Mouse (Mus musculus) heart, embryonic 16.5 days (tissue): ENCODE measurements at regions not wholly inside any gene's neighbourhood (a gene's known extent, or its start where the extent isn't known, plus 50 kb on each side); places are given as distances from the start of the nearest gene placed in this dataset.

Experiments
- ATAC-seq: fragments of 200-750 bp; cut with Nextera tagmentation; replicated peaks from 2 replicates; pipeline ENCODE4 v1.8.0; 2017; ENCODE audit warnings: moderate number of reproducible peaks; ENCODE audit not compliant: insufficient read depth, low FRiP score; ENCODE audit errors: extremely low read depth
- H3K27ac ChIP-seq: fragments of 300-500 bp; sonication (generic); 2 replicates; pipeline ENCODE4 v1.5.1; 2014; ENCODE audit warnings: mild to moderate bottlenecking, low read length, control low read depth, moderate library complexity
- H3K27me3 ChIP-seq: fragments of 300-500 bp; sonication (generic); 2 replicates; pipeline ENCODE4 v1.6.1; 2014; ENCODE audit warnings: low read length, mixed read lengths; ENCODE audit not compliant: control insufficient read depth, insufficient read depth
- H3K36me3 ChIP-seq: fragments of 300-500 bp; sonication (generic); 2 replicates; pipeline ENCODE4 v1.6.1; 2014; ENCODE audit not compliant: control insufficient read depth, insufficient read depth
- H3K4me1 ChIP-seq: fragments of 300-500 bp; sonication (generic); 2 replicates; pipeline ENCODE4 v1.6.1; 2014; ENCODE audit warnings: low read length, mixed read lengths; ENCODE audit not compliant: control insufficient read depth, insufficient read depth
- H3K4me2 ChIP-seq: fragments of 300-500 bp; sonication (generic); 2 replicates; pipeline ENCODE4 v1.6.1; 2014; ENCODE audit warnings: low read depth, mild to moderate bottlenecking, control low read depth, low read length
- H3K4me3 ChIP-seq: fragments of 300-500 bp; sonication (generic); 2 replicates; pipeline ENCODE4 v1.5.1; 2014; ENCODE audit warnings: mild to moderate bottlenecking, control low read depth, low read length
- H3K9ac ChIP-seq: fragments of 300-500 bp; sonication (generic); 2 replicates; pipeline ENCODE4 v1.6.1; 2014; ENCODE audit warnings: low read length, control low read depth
- H3K9me3 ChIP-seq: fragments of 300-500 bp; sonication (generic); replicated peaks from 2 replicates; pipeline ENCODE4 v1.6.1; 2016; ENCODE audit warnings: low read length; ENCODE audit not compliant: control insufficient read depth
- WGBS: fragments of 180-500 bp; shearing (Covaris S2); extraction: QIAGEN DNeasy Blood & Tissue Kit; methylation state at CpG from one replicate; pipeline ENCODE4 v1.1.7; 2014; 5-methylcytosine and 5-hydroxymethylcytosine counted together

- H3K4me3 ChIP-seq: no peak overlapping the region
- no peaks in the 10 kb centered on the region for H3K9me3 ChIP-seq
- peaks cover 2% of the 10 kb centered on the region; the same call in 1 of the 2 replicates for H3K4me1 ChIP-seq
- no peak for ATAC-seq
- peaks cover 5% of the 10 kb centered on the region for H3K27me3 ChIP-seq
- WGBS: 41% methylated on average over 9 of the region's 9 CpGs
- H3K9ac ChIP-seq: no peak overlapping the region
- no peaks in the 10 kb centered on the region for H3K36me3 ChIP-seq
- no peak overlapping the region for H3K27ac ChIP-seq
- no peak overlapping the region for H3K4me2 ChIP-seq
These were observed 228.7 kb downstream of the Bcor start for GRCm38 (mm10) chrX:11931432-11931831.

GRCm38 (mm10) chrX:11935337-11935736, 224.8 kb downstream of the Bcor start:
- Histone ChIP-seq H3K4me3 (no peak overlapping the region), H3K4me2 (no peak overlapping the region), H3K4me1 (peaks cover 2% of the 10 kb centered on the region; the same call in 1 of the 2 replicates), H3K27ac (no peak overlapping the region), H3K36me3 (no peaks in the 10 kb centered on the region), H3K27me3 (no peaks in the 10 kb centered on the region; the same call in 1 of the 2 replicates), H3K9ac (no peak overlapping the region), H3K9me3 (peaks cover 4% of the 10 kb centered on the region; the same call in 1 of the 2 replicates)
- no peak for ATAC-seq
- WGBS: 34% methylated on average over 5 of the region's 5 CpGs

GRCm38 (mm10) chrX:11940246-11940645, 219.9 kb downstream of the Bcor start:
- Histone ChIP-seq H3K9ac (no peak overlapping the region), H3K27ac (no peak overlapping the region), H3K4me2 (no peak overlapping the region), H3K4me1 (peaks cover 8% of the 10 kb centered on the region; the same call in 1 of the 2 replicates), H3K4me3 (no peak overlapping the region), H3K27me3 (peaks cover 4% of the 10 kb centered on the region), H3K36me3 (no peaks in the 10 kb centered on the region), H3K9me3 (peaks cover 4% of the 10 kb centered on the region; the same call in 1 of the 2 replicates)
- WGBS: 86% methylated on average over 2 of the region's 2 CpGs
- no peak for ATAC-seq

- WGBS: 26% methylated on average over 10 of the region's 10 CpGs
- Histone ChIP-seq H3K27me3 (peaks cover 9% of the 10 kb centered on the region; the same call in 1 of the 2 replicates), H3K9me3 (no peaks in the 10 kb centered on the region), H3K9ac (no peak overlapping the region), H3K4me3 (no peak overlapping the region), H3K4me2 (no peak overlapping the region), H3K27ac (no peak overlapping the region), H3K36me3 (no peaks in the 10 kb centered on the region), H3K4me1 (peaks cover 6% of the 10 kb centered on the region; the same call in 1 of the 2 replicates)
- ATAC-seq: peak; percentile 69
These were observed 216.8 kb downstream of the Bcor start for GRCm38 (mm10) chrX:11943367-11943766.

GRCm38 (mm10) chrX:11944574-11944973, 215.6 kb downstream of the Bcor start:
- Histone ChIP-seq H3K27me3 (peaks cover 9% of the 10 kb centered on the region; the same call in 1 of the 2 replicates), H3K4me2 (no peak overlapping the region), H3K9ac (no peak overlapping the region), H3K4me3 (no peak overlapping the region), H3K36me3 (no peaks in the 10 kb centered on the region), H3K4me1 (peaks cover 6% of the 10 kb centered on the region; the same call in 1 of the 2 replicates), H3K9me3 (no peaks in the 10 kb centered on the region), H3K27ac (no peak overlapping the region)
- WGBS: 51% methylated on average over 6 of the region's 6 CpGs
- ATAC-seq: no peak

- WGBS: 68% methylated on average over 1 of the region's 1 CpGs
- Histone ChIP-seq H3K4me3 (no peak overlapping the region), H3K27me3 (peaks cover 9% of the 10 kb centered on the region; the same call in 1 of the 2 replicates), H3K4me1 (peaks cover 6% of the 10 kb centered on the region; the same call in 1 of the 2 replicates), H3K4me2 (no peak overlapping the region), H3K27ac (no peak overlapping the region), H3K36me3 (no peaks in the 10 kb centered on the region), H3K9ac (no peak overlapping the region), H3K9me3 (no peaks in the 10 kb centered on the region)
- ATAC-seq: no peak
These were observed 214.9 kb downstream of the Bcor start for GRCm38 (mm10) chrX:11945280-11945679.

GRCm38 (mm10) chrX:11952193-11952592, 208.0 kb downstream of the Bcor start:
- no peak overlapping the region for H3K9ac ChIP-seq
- WGBS: 35% methylated on average over 2 of the region's 2 CpGs
- ATAC-seq: peak; percentile 28; the same call in 1 of the 2 replicates
- H3K27ac ChIP-seq: no peak overlapping the region
- H3K4me1 ChIP-seq: no peaks in the 10 kb centered on the region
- no peak overlapping the region for H3K4me3 ChIP-seq
- H3K27me3 ChIP-seq: peaks cover 4% of the 10 kb centered on the region; the same call in 1 of the 2 replicates
- H3K4me2 ChIP-seq: no peak overlapping the region
- H3K9me3 ChIP-seq: no peaks in the 10 kb centered on the region
- H3K36me3 ChIP-seq: no peaks in the 10 kb centered on the region

GRCm38 (mm10) chrX:11956194-11956593, 204.0 kb downstream of the Bcor start:
- Histone ChIP-seq H3K27me3 (0 out of 2 replicates have a peak, but pooled peaks cover 2% of the 10 kb centered on the region), H3K9me3 (no peaks in the 10 kb centered on the region), H3K4me1 (no peaks in the 10 kb centered on the region), H3K27ac (no peak overlapping the region), H3K36me3 (no peaks in the 10 kb centered on the region), H3K9ac (no peak overlapping the region), H3K4me2 (no peak overlapping the region), H3K4me3 (no peak overlapping the region)
- ATAC-seq: no peak
- 53% methylated on average over 3 of the region's 3 CpGs for WGBS

- Histone ChIP-seq H3K27ac (no peak overlapping the region), H3K27me3 (peaks cover 4% of the 10 kb centered on the region; the same call in 1 of the 2 replicates), H3K4me3 (no peak overlapping the region), H3K9me3 (no peaks in the 10 kb centered on the region), H3K4me2 (no peak overlapping the region), H3K9ac (no peak overlapping the region), H3K36me3 (no peaks in the 10 kb centered on the region), H3K4me1 (no peaks in the 10 kb centered on the region)
- ATAC-seq: no peak
- WGBS: 63% methylated on average over 6 of the region's 6 CpGs
These were observed 203.1 kb downstream of the Bcor start for GRCm38 (mm10) chrX:11957011-11957410.
